Mouse (Mus musculus): Measurements from ENCODE around the gene Cadps.
"Not testable (repeated sequence)": the region's sequence is repeated elsewhere in the genome, so short reads cannot be mapped to it uniquely, and the experiment has no call there.

The Cadps gene

GRCm38 (mm10) chr14:12591829-12592228 lies 231.1 kb downstream of the Cadps start:
- no peak for DNase-seq (ENCODE audit: low read depth, low spot score)

GRCm38 (mm10) chr14:12583536-12583935 lies 239.3 kb downstream of the Cadps start:
- DNase-seq (ENCODE audit: low read depth, low spot score) = no peak

- no peak for DNase-seq (ENCODE audit: low read depth, low spot score)
These were observed 241.2 kb downstream of the Cadps start for GRCm38 (mm10) chr14:12581657-12582056.

DNA sequence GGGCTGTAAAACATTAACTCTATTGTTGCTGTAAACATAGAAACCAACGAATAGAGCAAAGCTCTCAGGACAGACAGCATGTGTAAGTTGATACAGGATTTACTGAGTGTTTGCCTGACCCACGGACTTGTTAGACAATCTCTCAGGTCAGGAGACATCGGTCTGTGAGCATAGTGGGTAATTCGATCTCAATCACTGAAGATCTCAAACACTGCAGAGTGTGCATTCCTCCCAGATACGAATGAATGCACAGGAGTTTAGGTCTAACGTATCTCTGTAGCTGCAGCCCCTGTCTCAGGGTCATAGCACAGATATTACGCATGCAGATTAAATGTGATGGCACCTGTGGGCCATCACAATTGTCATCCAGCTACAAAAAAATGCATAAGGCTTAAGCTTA lies 242.1 kb downstream of the Cadps start:
- DNase-seq (ENCODE audit: low read depth, low spot score) = no peak

GRCm38 (mm10) chr14:12578156-12578555 lies 244.7 kb downstream of the Cadps start:
- no peak for DNase-seq (ENCODE audit: low read depth, low spot score)

- DNase-seq (ENCODE audit: low read depth, low spot score) = no peak
These were observed 245.3 kb downstream of the Cadps start for GRCm38 (mm10) chr14:12577475-12578140.

- peak; percentile 16 for DNase-seq (ENCODE audit: low read depth, low spot score)
These were observed 247.8 kb downstream of the Cadps start for GRCm38 (mm10) chr14:12575105-12575504.

DNA sequence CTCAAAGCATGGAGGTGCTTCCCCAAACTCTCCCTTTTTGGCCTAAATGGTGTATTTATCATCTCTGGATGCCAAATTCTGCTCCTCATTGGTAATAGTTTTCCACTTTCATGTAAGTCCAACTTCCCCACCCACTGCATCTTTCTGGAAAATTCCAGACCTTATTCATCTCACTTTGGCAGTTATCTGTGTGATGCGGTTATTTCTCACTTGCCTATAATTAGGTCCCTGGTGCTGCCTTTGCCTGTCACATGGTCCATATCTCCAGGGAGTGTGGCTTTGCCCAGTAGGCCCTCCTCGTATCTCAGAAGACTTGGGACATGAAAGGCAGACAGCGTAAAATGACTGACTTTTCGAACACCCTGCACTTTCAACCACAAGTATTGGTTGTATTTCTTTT lies 248.5 kb downstream of the Cadps start:
- DNase-seq (ENCODE audit: low read depth, low spot score) = no peak

- not testable (repeated sequence) for DNase-seq (ENCODE audit: low read depth, low spot score)
These were observed 261.1 kb downstream of the Cadps start for GRCm38 (mm10) chr14:12561730-12562129.

DNA sequence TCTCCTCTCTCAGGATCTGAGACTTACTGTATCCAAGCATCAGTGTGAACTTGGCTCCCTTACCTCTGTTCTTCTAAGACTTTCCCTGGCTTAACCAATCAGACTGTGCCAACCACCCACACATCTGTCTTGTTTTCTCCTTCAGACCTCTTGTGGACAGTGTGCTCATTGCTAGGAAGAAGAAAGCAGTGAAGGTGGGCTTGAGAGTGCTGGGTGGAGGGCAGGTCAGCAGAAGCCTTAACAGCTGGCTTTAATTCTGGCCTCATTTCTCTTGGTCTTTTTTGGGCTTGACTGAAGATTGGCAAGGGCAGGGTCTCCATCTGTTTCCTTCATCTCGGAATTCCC lies 262.7 kb downstream of the Cadps start:
- no peak for DNase-seq (ENCODE audit: low read depth, low spot score)

GRCm38 (mm10) chr14:12559574-12560232 lies 263.2 kb downstream of the Cadps start:
- DNase-seq (ENCODE audit: low read depth, low spot score) = no peak

- no peak for DNase-seq (ENCODE audit: low read depth, low spot score)
These were observed 263.8 kb downstream of the Cadps start for GRCm38 (mm10) chr14:12558920-12559573.

- no peak for DNase-seq (ENCODE audit: low read depth, low spot score)
These were observed 268.4 kb downstream of the Cadps start for GRCm38 (mm10) chr14:12554486-12554885.

DNA sequence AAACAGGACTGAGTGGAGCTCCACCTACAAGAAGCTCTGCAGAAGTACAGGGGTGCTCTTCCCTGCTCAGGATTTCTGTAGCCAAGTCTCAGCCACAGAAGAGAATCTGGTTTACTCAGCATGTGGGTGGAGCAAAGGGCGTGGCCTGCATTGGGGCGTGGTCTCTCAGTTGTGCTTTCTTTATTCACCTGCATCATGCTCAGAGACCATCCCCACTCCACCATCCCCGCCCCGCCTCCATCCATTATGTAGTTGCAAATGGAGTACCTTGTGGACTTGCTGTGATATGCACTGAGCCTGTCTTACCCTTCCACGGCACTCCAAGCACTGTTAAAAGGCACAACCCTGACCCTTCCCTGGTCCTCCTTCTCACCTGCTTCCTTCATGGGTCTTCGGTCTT lies 271.5 kb downstream of the Cadps start:
- no peak for DNase-seq (ENCODE audit: low read depth, low spot score)

DNA sequence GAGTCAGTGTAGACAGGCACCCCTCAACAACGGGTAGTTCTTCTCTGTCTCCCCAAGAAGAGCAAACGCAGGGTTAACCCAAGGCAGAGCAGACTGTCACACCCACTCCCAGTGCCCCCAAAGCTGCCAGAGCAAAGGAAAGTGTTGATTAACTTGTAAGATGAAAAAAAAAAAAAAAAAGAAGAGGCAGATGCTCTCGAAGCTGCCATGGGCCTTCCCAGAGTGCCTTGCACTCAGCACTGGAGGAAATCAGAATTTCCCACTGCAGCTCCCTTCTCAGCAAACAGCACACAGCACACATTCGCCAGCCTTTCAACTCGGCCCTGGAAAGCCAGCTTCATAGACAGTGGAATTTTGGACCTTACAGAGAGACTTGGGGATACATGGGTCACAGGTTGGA lies 271.9 kb downstream of the Cadps start:
- no peak for DNase-seq (ENCODE audit: low read depth, low spot score)

GRCm38 (mm10) chr14:12549290-12549689 lies 273.6 kb downstream of the Cadps start:
- no peak for DNase-seq (ENCODE audit: low read depth, low spot score)

DNA sequence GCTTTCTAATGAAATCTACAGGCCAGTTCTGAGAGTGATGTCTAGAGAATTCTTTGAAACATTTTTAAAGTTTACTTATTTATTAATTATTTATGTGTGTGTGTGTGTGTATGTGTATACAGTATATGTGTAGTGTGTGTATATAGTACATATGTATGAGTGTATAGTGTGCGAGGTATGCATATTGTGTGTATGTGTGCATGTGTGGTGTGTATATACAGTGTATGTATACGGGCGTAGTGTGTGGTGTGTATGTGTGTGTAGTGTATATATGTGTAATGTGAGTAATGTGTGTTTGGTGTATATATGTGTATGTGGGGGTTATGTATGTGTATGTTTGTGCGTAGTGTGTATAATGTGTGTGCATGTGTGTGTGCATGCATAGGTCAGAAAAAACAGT lies 275.4 kb downstream of the Cadps start:
- DNase-seq (ENCODE audit: low read depth, low spot score) = no peak

GRCm38 (mm10) chr14:12541733-12542132 lies 281.1 kb downstream of the Cadps start:
- no peak for DNase-seq (ENCODE audit: low read depth, low spot score)

GRCm38 (mm10) chr14:12539071-12539470 lies 283.8 kb downstream of the Cadps start:
- DNase-seq (ENCODE audit: low read depth, low spot score) = no peak

GRCm38 (mm10) chr14:12531101-12531500 lies 291.8 kb downstream of the Cadps start:
- no peak for DNase-seq (ENCODE audit: low read depth, low spot score)

- no peak for DNase-seq (ENCODE audit: low read depth, low spot score)
These were observed 292.3 kb downstream of the Cadps start for GRCm38 (mm10) chr14:12530554-12530953.

DNA sequence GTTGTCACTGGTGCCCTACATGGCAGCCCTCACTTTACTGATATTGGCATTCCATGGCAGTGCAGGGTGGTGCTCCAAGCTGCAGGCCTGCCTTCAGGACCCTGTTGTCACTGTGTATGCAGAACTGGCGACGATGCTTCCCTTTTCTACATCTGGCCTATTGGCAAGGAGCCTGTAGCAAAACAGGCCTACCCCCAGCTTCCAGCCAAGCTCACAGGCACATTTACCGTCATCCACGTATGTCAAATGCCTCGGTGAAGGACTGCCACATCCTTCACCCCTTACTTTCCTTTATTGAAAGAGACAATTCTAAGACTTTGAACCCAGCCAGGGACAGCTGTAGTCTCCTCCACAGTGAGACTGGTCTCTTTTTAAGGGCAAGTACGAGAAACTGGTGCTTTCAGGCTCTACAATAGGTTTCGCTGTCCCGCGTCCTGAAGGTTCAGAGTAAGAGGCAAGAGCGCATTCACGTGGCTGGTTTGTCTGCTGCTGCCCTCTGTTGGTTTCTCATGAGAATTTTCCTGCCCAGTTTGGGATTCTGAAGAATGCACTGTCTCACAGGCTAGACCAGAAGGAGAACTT lies 292.8 kb downstream of the Cadps start:
- DNase-seq (ENCODE audit: low read depth, low spot score) = no peak

DNA sequence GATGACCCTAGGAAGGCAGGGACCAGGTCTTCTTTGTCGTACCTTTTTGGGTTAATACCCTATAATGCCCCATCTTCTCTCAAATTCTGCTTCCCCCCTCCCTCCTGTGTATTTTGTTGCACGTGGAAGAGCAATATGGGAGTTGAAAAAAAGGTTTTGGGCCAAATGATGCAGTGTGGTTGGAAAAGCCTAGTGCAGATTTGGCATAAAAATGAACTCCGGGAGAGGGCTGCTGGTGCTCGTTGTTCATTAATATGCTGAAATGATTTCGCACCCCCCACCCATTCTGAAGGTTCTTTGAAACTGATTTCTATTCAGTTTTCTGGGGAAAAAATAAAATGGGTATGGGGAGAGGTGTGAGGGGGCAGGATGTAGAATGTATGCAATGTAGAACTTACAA lies 295.6 kb downstream of the Cadps start:
- no peak for DNase-seq (ENCODE audit: low read depth, low spot score)

Data from CD4-positive, CD25-positive, alpha-beta regulatory T cell, adult 2 months (primary cell).